Mouse (Mus musculus) bone marrow, adult 2 months (tissue): ENCODE results near the gene Guca1a.

Experiments used
- CTCF ChIP-seq: fragments of 200-500 bp; IDR thresholded peaks from 2 replicates; pipeline ENCODE4 v1.5.1; 2011; ENCODE audit warnings: low read length, control low read depth; ENCODE audit not compliant: control insufficient read depth, insufficient read depth
- POLR2A ChIP-seq: fragments of 200-500 bp; IDR thresholded peaks from 2 replicates; pipeline ENCODE4 v1.6.1; 2011; ENCODE audit warnings: low read depth, mild to moderate bottlenecking, control low read depth, low read length, borderline replicate concordance; ENCODE audit not compliant: control insufficient read depth

DNA sequence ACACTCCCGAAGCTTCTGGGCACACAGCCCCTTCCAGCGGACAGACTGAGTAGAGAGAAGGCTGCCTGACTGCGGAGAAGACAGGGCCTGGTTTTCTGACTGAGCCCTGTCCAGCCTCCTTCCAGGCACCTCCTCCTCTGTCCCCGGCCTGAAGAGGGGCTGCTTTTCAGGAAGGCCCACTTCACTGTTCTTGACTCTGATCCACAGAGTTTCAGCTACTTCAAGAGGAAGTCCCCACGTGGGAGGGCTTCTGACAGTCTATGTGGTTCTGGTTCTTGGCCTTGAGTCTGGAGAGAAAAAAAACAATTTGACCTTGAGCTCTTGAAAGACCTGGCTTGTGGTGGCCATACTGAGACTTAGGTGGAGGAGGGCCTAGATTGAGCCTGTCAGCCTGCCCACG, 43.7 kb upstream of the Guca1a start:
- TF ChIP-seq POLR2A (no peak), CTCF (no peak)
